28 mouse cellular contexts compared by ENCODE assay signal in the genomic region with DNA sequence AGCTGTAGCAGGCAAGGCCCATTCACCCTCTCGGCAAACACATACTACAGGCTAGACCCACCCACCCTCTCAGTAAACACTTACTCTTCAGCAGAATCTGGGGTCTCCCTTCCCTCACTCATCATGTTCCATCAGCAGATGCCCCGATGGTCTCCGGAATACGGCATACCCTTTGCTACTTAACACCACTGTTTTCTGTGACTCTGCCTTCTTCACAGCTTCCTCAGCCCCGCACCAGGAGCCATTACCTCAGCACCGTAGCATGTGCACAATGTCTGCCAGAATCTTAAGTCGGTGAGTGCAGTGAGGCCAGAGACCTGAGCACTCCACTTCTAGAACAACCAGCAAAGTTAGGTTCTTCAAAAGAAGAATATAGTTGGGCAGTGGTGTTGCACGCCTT.
"Had no signal": no experiment of that assay in that cellular context is flagged by ENCODE, and none has a peak within 500 bp of the region (broad histone marks: within the 10 kb centered on the region; RNA-seq: fewer than 3 reads in every experiment).

No protein-coding gene starts in this region.

- H3K4me3 ChIP-seq: embryonic facial prominence, embryonic 10.5 days; embryonic facial prominence, embryonic 12.5 days; embryonic facial prominence, embryonic 13.5 days; embryonic facial prominence, embryonic 15.5 days; erythroblast, embryonic 14.5 days; forebrain, embryonic 10.5 days; forebrain, embryonic 12.5 days; forebrain, embryonic 13.5 days; forebrain, embryonic 15.5 days; gastrocnemius, adult 2 months; heart, adult 2 months; heart, embryonic 10.5 days had no signal

- H3K9me3 ChIP-seq: embryonic facial prominence, embryonic 13.5 days; forebrain, embryonic 15.5 days; heart, embryonic 10.5 days had no signal

- H3K27ac ChIP-seq: embryonic facial prominence, embryonic 10.5 days; embryonic facial prominence, embryonic 12.5 days; embryonic facial prominence, embryonic 13.5 days; embryonic facial prominence, embryonic 15.5 days; forebrain, embryonic 10.5 days; forebrain, embryonic 12.5 days; forebrain, embryonic 13.5 days; forebrain, embryonic 15.5 days; gastrocnemius, adult 2 months; heart, adult 2 months; heart, embryonic 10.5 days had no signal

- H3K36me3 ChIP-seq: embryonic facial prominence, embryonic 12.5 days; forebrain, embryonic 15.5 days had no signal

- H3K9ac ChIP-seq: embryonic facial prominence, embryonic 12.5 days; embryonic facial prominence, embryonic 13.5 days; embryonic facial prominence, embryonic 15.5 days; forebrain, embryonic 12.5 days; forebrain, embryonic 13.5 days; forebrain, embryonic 15.5 days; forebrain, postnatal 0 days had no signal

- H3K4me2 ChIP-seq: embryonic facial prominence, embryonic 12.5 days; embryonic facial prominence, embryonic 13.5 days; embryonic facial prominence, embryonic 15.5 days; forebrain, embryonic 12.5 days; forebrain, embryonic 13.5 days; forebrain, embryonic 15.5 days had no signal

- H3K27me3 ChIP-seq: embryonic facial prominence, embryonic 12.5 days; embryonic facial prominence, embryonic 13.5 days; embryonic facial prominence, embryonic 15.5 days; forebrain, embryonic 12.5 days; forebrain, embryonic 13.5 days; forebrain, embryonic 15.5 days had no signal

- H3K4me1 ChIP-seq: embryonic facial prominence, embryonic 10.5 days; embryonic facial prominence, embryonic 12.5 days; embryonic facial prominence, embryonic 13.5 days; embryonic facial prominence, embryonic 15.5 days; forebrain, embryonic 10.5 days; forebrain, embryonic 12.5 days; forebrain, embryonic 13.5 days; forebrain, embryonic 15.5 days; heart, embryonic 10.5 days had no signal

- ATAC-seq: forebrain, embryonic 13.5 days; forebrain, embryonic 15.5 days; forebrain, embryonic 16.5 days; forebrain, postnatal 0 days had no signal

- DNase-seq: cerebellum, adult 2 months; cerebellum, adult 8-10 months; cerebellum, adult 9-10 months; cerebellum, adult 9-11 months; cerebellum, postnatal 10 days; cerebellum, postnatal 14 days; cerebellum, postnatal 25 days; cerebellum, postnatal 36 days; embryo, embryonic 11 days; forebrain, postnatal 0 days; gastrocnemius, adult 2 months; gastrocnemius, postnatal 10 days; gastrocnemius, postnatal 14 days; gastrocnemius, postnatal 25 days; gastrocnemius, postnatal 36 days; heart, adult 18-20 months; heart, adult 2 months had no signal
